Mouse (Mus musculus): ENCODE results near the gene Ankrd6.

DNA sequence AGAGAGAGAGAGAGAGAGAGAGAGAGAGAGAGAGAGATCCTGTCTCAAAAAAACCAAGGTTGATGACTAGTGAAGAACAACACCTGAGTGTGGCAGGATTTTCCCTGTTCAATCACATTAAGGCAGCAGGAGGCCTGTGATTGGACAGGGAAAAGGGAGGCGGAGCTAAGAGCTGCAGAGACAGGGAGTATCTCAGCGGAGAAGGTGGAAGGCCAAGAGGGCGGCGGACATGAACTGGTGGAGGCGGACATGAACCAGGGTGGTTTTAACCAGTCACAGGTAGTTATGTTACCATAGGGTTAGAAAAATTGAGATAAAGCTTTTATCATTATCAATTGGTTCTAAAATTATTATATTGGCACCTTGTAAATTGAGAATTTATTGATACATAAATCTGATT, 20.9 kb downstream of the Ankrd6 start:
- TF ChIP-seq POLR2A (IDR thresholded peaks at IDR 0.05; ENCODE audit: low read depth, low read length) (no peak), CTCF (IDR thresholded peaks at IDR 0.05; ENCODE audit: extremely low read depth, insufficient read depth, insufficient read length, insufficient replicate concordance) (no peak)
